9 mouse cellular contexts compared by ENCODE assay signal in genomic region chr2:72038651-72039251, GRCm38 (mm10). TPM values are rescaled to one million over a fixed set of nuclear protein-coding genes. Genes with fewer than 3 reads are reported as not detected.
DNase-seq lines count a peak whose midpoint lies in the region; ATAC-seq and TF ChIP-seq lines count a peak whose summit lies in the region.
"Had no signal": no experiment of that assay in that cellular context is flagged by ENCODE, and none has a peak within 500 bp of the region (broad histone marks: within the 10 kb centered on the region; RNA-seq: fewer than 3 reads in every experiment).

No protein-coding gene starts in this region.

- H3K4me3 ChIP-seq in limb, embryonic 13.5 days: no peak overlapping the region
- no peak overlapping the region for H3K4me3 ChIP-seq in limb, embryonic 10.5 days
- H3K4me3 ChIP-seq in kidney, postnatal 0 days (replicated peaks; ENCODE audit: low read depth, low read length): peak overlapping the region; percentile 14; the same call in 1 of the 2 replicates
- H3K4me3 ChIP-seq in midbrain, postnatal 0 days (ENCODE audit: low read depth, low read length): no peak overlapping the region

- peak overlapping the region; percentile 17; the same call in 1 of the 2 replicates for H3K27ac ChIP-seq in limb, embryonic 13.5 days
- H3K27ac ChIP-seq in limb, embryonic 10.5 days: no peak overlapping the region; the same call in 1 of the 2 replicates
- no peak overlapping the region for H3K27ac ChIP-seq in kidney, postnatal 0 days
- H3K27ac ChIP-seq in midbrain, postnatal 0 days (ENCODE audit: low read depth, low read length): 0 out of 2 replicates have a peak overlapping the region, but pooled peaks have one; percentile 3

- ATAC-seq in limb, embryonic 13.5 days (ENCODE audit: low FRiP score, low read depth): peak; percentile 33; the same call in 1 of the 2 replicates
- ATAC-seq in kidney, postnatal 0 days (replicated peaks; ENCODE audit: low FRiP score, low read depth): no peak
- peak; percentile 72 for ATAC-seq in midbrain, postnatal 0 days (ENCODE audit: low FRiP score)
- no peak for ATAC-seq in CD4-positive, CD25-positive, alpha-beta regulatory T cell, adult 4 months
- ATAC-seq: Patski had no signal

- no peak for TF ChIP-seq CTCF in kidney, postnatal 0 days (IDR thresholded peaks at IDR 0.05; ENCODE audit: low read depth)
- TF ChIP-seq CTCF in midbrain, postnatal 0 days (IDR thresholded peaks at IDR 0.05): no peak

- H3K4me2 ChIP-seq in limb, embryonic 13.5 days (replicated peaks): 0 out of 2 replicates have a peak overlapping the region, but pooled peaks have one; percentile 23
- peak overlapping the region; percentile 40 for H3K4me2 ChIP-seq in kidney, postnatal 0 days (ENCODE audit: low read length)
- H3K4me2 ChIP-seq in midbrain, postnatal 0 days (ENCODE audit: low read depth, low read length, poor library complexity, severe bottlenecking): 0 out of 2 replicates have a peak overlapping the region, but pooled peaks have one; percentile 9

- no peak overlapping the region for H3K9ac ChIP-seq in limb, embryonic 13.5 days
- H3K9ac ChIP-seq in kidney, postnatal 0 days (ENCODE audit: low read depth, low read length): no peak overlapping the region
- no peak overlapping the region for H3K9ac ChIP-seq in midbrain, postnatal 0 days (replicated peaks; ENCODE audit: low read length, poor library complexity, severe bottlenecking)

- WGBS in limb, embryonic 13.5 days: 59% methylated on average over 18 of the region's 18 CpGs
- 74% methylated on average over 18 of the region's 18 CpGs for WGBS in limb, embryonic 10.5 days
- 46% methylated on average over 18 of the region's 18 CpGs for WGBS in kidney, postnatal 0 days
- WGBS in midbrain, postnatal 0 days: 44% methylated on average over 18 of the region's 18 CpGs

- H3K4me1 ChIP-seq in limb, embryonic 13.5 days: peaks cover 15% of the 10 kb centered on the region
- H3K4me1 ChIP-seq in limb, embryonic 10.5 days: peaks cover 10% of the 10 kb centered on the region
- H3K4me1 ChIP-seq in kidney, postnatal 0 days (replicated peaks; ENCODE audit: insufficient read depth, low read length): no peaks in the 10 kb centered on the region
- no peaks in the 10 kb centered on the region for H3K4me1 ChIP-seq in midbrain, postnatal 0 days (ENCODE audit: insufficient read depth, low read length)

- no peaks in the 10 kb centered on the region for H3K27me3 ChIP-seq in limb, embryonic 13.5 days
- H3K27me3 ChIP-seq in limb, embryonic 10.5 days (ENCODE audit: low read depth, poor library complexity, severe bottlenecking): 0 out of 2 replicates have a peak, but pooled peaks cover 3% of the 10 kb centered on the region
- H3K27me3 ChIP-seq in kidney, postnatal 0 days (ENCODE audit: insufficient read depth, low read length): no peaks in the 10 kb centered on the region
- no peaks in the 10 kb centered on the region for H3K27me3 ChIP-seq in midbrain, postnatal 0 days (ENCODE audit: insufficient read depth, low read length)
- H3K27me3 ChIP-seq: Patski had no signal

- no peak for DNase-seq in limb, embryonic 10.5 days (ENCODE audit: low spot score)
- DNase-seq in cerebellum, adult 11 months: peak; percentile 69
- peak; percentile 58 for DNase-seq in gastrocnemius, postnatal 10 days
- peak; percentile 72 for DNase-seq in kidney, postnatal 0 days (ENCODE audit: low spot score)
- DNase-seq in midbrain, postnatal 0 days (ENCODE audit: low spot score): peak; percentile 70
- DNase-seq in c-Kit-positive CD71-positive TER-119-positive erythroid progenitor cells, embryonic 14.5 days (ENCODE audit: low spot score): no peak

- H3K36me3 ChIP-seq in limb, embryonic 13.5 days: no peaks in the 10 kb centered on the region
- H3K36me3 ChIP-seq in limb, embryonic 10.5 days: no peaks in the 10 kb centered on the region
- no peaks in the 10 kb centered on the region for H3K36me3 ChIP-seq in kidney, postnatal 0 days (ENCODE audit: insufficient read depth, low read length)
- H3K36me3 ChIP-seq in midbrain, postnatal 0 days (ENCODE audit: insufficient read depth, low read length): peaks cover 9% of the 10 kb centered on the region

- H3K9me3 ChIP-seq in limb, embryonic 13.5 days: no peaks in the 10 kb centered on the region
- no peaks in the 10 kb centered on the region for H3K9me3 ChIP-seq in limb, embryonic 10.5 days (replicated peaks)
- no peaks in the 10 kb centered on the region for H3K9me3 ChIP-seq in kidney, postnatal 0 days (replicated peaks; ENCODE audit: low read length)
- H3K9me3 ChIP-seq in midbrain, postnatal 0 days (ENCODE audit: low read length): no peaks in the 10 kb centered on the region

RNA-seq across cellular contexts. Expression of gene Rapgef4, which starts 57.7 kb away (rescaled TPM):
- polyA plus RNA-seq in limb, embryonic 13.5 days (2015; fragmentation: Nextera tagmentation; extraction: Ambion mirVana): 2.3 and 4.3 TPM in 2 replicates
- polyA plus RNA-seq in limb, embryonic 10.5 days (2016; fragmentation: Nextera tagmentation; extraction: Ambion mirVana): 1.6 TPM in 2 replicates
- total RNA-seq in gastrocnemius, postnatal 10 days (2021): 1 to 10 TPM; 2.4 to 4.4 TPM
- polyA plus RNA-seq in kidney, postnatal 0 days (2015; fragmentation: Nextera tagmentation; extraction: Ambion mirVana): 4.6 and 4.8 TPM in 2 replicates
- 66.0 and 78.6 TPM in 2 replicates for total RNA-seq in midbrain, postnatal 0 days (2014; rRNA removed)
- 44.6 and 48.5 TPM in 2 replicates for polyA plus RNA-seq in midbrain, postnatal 0 days (2015; fragmentation: Nextera tagmentation; extraction: Ambion mirVana)
- polyA plus RNA-seq in CD4-positive, CD25-positive, alpha-beta regulatory T cell, adult 4 months (2017; shearing (Covaris generic)): 1 to 10 TPM; 4.0 to 8.2 TPM

Comparison
In these comparisons a context has a peak if more than half of its experiments do, and no peak if none do; other contexts are left out.
1. H3K27ac ChIP-seq: peak in limb, embryonic 13.5 days (single experiment) and midbrain, postnatal 0 days (single experiment); none in limb, embryonic 10.5 days (single experiment) and kidney, postnatal 0 days (single experiment).
2. ATAC-seq: peak in limb, embryonic 13.5 days (single experiment) and midbrain, postnatal 0 days (single experiment); none in kidney, postnatal 0 days (single experiment) and CD4-positive, CD25-positive, alpha-beta regulatory T cell, adult 4 months (single experiment).
3. DNase-seq: peak in cerebellum, adult 11 months (single experiment), gastrocnemius, postnatal 10 days (single experiment), kidney, postnatal 0 days (single experiment) and midbrain, postnatal 0 days (single experiment); none in limb, embryonic 10.5 days (single experiment) and c-Kit-positive CD71-positive TER-119-positive erythroid progenitor cells, embryonic 14.5 days (single experiment).
4. Peak in every context shown above with its lines, with median percentiles within 50 percentile points of each other: H3K4me2 ChIP-seq.